Mouse (Mus musculus) hindbrain, embryonic 10.5 days (tissue): Measurements from ENCODE around the gene Zbtb44. TPM values are rescaled to one million over a fixed set of nuclear protein-coding genes. Genes with fewer than 3 reads are reported as not detected.

ENCODE experiments used
- DNase-seq: peaks from one replicate; pipeline ENCODE4 v3.0.0-alpha.2; 2017; ENCODE audit warnings: low spot score
- H3K27ac ChIP-seq: fragments of 300-500 bp; sonication (generic); 2 replicates; pipeline ENCODE4 v1.5.1; 2016; ENCODE audit warnings: mild to moderate bottlenecking, moderate library complexity
- H3K27me3 ChIP-seq: fragments of 300-500 bp; sonication (generic); 2 replicates; pipeline ENCODE4 v1.6.1; 2016; ENCODE audit warnings: mild to moderate bottlenecking; ENCODE audit not compliant: poor library complexity, insufficient read depth, severe bottlenecking
- H3K36me3 ChIP-seq: fragments of 300-500 bp; sonication (generic); 2 replicates; pipeline ENCODE4 v1.6.1; 2016; ENCODE audit warnings: mild to moderate bottlenecking, moderate library complexity
- H3K4me1 ChIP-seq: fragments of 300-500 bp; sonication (generic); replicated peaks from 2 replicates; pipeline ENCODE4 v1.6.1; 2016; ENCODE audit warnings: mild to moderate bottlenecking
- H3K4me3 ChIP-seq: fragments of 300-500 bp; sonication (generic); 2 replicates; pipeline ENCODE4 v1.5.1; 2016; ENCODE audit warnings: mild to moderate bottlenecking, moderate library complexity
- H3K9me3 ChIP-seq: fragments of 300-500 bp; sonication (generic); 2 replicates; pipeline ENCODE4 v1.6.1; 2016; ENCODE audit warnings: mild to moderate bottlenecking, moderate library complexity
- WGBS: fragments of 180-500 bp; shearing (Covaris S2); methylation state at CpG from one replicate; pipeline ENCODE4 v1.1.7; 2016; 5-methylcytosine and 5-hydroxymethylcytosine counted together
- polyA plus RNA-seq: library from polyadenylated mRNA; unstranded; fragments of >200 nt; fragmentation: Nextera tagmentation; extraction: Ambion mirVana; gene quantifications from 2 replicates; pipeline ENCODE4 v1.2.1, GENCODE M21; 2016

Gene Zbtb44
- polyA plus RNA-seq, 1 experiment from 2014 or later = 4.0 TPM

GRCm38 (mm10) chr9:31092833-31093195 is 62.4 kb downstream of the Zbtb44 start:
- no peak overlapping the region for H3K4me3 ChIP-seq

DNA sequence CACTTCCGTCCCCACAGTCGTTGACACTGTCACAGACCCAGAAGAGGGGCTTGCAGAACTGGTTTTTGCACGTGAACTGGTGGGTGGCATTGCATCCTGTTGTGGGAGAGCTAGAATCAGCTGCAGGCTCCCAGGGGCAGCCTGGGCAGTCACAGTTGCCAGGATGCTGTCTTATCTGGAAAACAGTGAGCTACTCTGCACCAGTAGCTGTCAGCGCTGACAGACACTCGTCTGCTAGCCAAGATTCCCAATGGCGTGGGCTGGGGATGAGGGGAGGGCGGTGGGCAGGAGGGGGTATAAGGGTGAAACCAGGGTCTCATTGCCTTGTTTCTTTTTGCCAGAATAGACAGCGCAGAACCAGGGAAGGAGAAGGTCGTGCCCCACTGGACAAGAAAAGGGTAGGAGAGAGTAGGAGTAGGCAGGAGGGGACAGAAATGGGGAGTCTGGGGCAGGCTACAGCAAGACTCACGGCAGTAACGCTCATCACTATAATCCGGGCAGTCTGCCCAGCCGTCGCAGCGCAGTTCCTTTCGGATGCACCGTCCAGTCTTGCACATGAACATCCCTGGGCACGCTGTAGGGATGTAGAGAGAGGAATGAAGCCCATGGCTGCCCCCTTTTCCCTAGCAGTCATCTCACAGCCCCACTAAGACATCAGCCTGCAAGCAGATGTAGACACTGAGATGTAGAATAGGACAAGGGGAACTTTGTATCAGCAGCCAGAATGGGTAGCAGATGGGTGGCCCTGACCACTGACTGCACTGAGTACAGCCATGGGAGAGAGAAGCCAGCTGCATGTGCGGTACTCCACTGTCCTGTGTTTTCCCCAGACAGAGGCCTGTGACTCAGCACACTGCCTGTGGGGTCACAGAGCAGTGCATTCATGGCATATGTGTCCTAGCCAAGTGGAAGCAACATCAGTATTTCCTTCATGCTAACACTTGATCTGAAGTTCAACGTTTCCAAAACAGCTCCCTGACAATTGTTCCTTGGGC is 66.9 kb downstream of the Zbtb44 start:
- DNase-seq = no peak
- Histone ChIP-seq H3K27me3 (no peaks in the 10 kb centered on the region), H3K4me1 (no peaks in the 10 kb centered on the region), H3K36me3 (no peaks in the 10 kb centered on the region), H3K27ac (no peak overlapping the region), H3K9me3 (no peaks in the 10 kb centered on the region), H3K4me3 (no peak overlapping the region)
- 78% methylated on average over 20 of the region's 20 CpGs for WGBS

More at GRCm38 (mm10) chr9:31092833-31093195, 62.4 kb downstream of the Zbtb44 start:
- no peaks in the 10 kb centered on the region for H3K9me3 ChIP-seq
- WGBS = 93% methylated on average over 10 of the region's 10 CpGs
- no peaks in the 10 kb centered on the region for H3K36me3 ChIP-seq
- no peaks in the 10 kb centered on the region for H3K4me1 ChIP-seq
- no peak for DNase-seq
- H3K27me3 ChIP-seq = no peaks in the 10 kb centered on the region
- H3K27ac ChIP-seq = no peak overlapping the region

DNA sequence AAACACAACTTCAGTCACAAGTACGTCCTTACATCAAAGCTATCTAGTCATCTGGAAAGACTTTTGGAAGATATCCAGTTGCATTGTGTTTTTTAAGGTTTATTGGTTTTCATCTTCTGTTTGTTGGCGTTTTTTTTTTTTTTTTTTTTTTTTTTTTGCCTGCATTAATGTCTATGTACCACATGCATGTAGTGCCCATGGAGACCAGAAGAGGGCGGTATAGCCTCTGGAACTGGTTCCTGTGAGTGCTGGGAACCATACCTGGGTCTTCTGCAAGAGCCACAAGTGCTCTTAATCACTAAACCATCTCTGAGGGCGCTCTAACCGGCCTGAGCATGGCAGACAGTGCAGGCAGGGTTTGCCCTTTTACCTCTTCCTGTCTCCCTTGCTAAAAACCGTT is 67.7 kb downstream of the Zbtb44 start:
- 77% methylated on average over 6 of the region's 6 CpGs for WGBS
- Histone ChIP-seq H3K4me3 (no peak overlapping the region), H3K27ac (no peak overlapping the region), H3K4me1 (no peaks in the 10 kb centered on the region), H3K36me3 (no peaks in the 10 kb centered on the region), H3K9me3 (no peaks in the 10 kb centered on the region), H3K27me3 (no peaks in the 10 kb centered on the region)
- no peak for DNase-seq

DNA sequence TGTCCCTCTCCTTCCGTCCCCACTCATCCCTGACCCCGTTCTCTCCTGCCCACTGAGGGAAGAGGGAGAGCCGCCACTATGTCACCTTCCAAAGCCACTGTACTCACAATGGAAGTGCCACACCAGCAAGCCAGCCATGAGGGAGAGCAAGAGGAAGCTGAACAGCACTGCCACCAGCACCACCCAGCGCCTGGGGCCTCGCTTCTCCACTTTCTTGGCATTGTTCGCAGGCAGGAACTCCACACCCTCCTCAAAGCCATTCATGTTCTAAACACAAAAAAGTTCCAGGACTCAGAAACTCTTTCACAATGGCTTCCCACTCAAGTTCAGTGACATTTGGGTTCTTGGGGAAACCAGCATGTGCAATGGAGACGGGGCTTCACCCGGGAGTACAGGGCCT is 78.0 kb downstream of the Zbtb44 start:
- H3K27ac ChIP-seq = no peak overlapping the region
- H3K4me3 ChIP-seq = no peak overlapping the region
- no peaks in the 10 kb centered on the region for H3K27me3 ChIP-seq
- no peaks in the 10 kb centered on the region for H3K4me1 ChIP-seq
- no peak for DNase-seq
- H3K9me3 ChIP-seq = no peaks in the 10 kb centered on the region
- 89% methylated on average over 8 of the region's 8 CpGs for WGBS
- no peaks in the 10 kb centered on the region for H3K36me3 ChIP-seq

GRCm38 (mm10) chr9:31115586-31115985 is 85.1 kb downstream of the Zbtb44 start:
- H3K4me3 ChIP-seq = no peak overlapping the region
- H3K9me3 ChIP-seq = no peaks in the 10 kb centered on the region
- DNase-seq = no peak

DNA sequence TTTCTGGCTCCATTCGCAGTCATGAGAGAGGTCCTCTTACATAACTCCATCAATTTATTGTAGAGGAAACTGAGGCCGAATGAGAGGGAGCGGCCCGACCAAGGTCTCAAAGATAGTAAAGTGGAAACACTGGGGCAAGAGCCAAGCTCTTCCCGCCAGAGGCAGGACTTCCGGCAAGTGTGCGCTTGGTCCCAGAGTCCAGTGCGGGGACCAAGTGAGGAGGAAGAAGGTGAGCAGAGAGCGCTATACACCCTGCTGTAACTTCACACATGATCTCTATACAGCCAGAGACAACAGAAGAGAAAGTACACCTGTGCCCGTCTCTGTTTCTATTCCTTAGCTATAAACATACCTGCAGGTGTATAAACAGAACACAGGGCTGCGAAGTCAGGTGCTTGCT is 86.6 kb downstream of the Zbtb44 start:
- H3K9me3 ChIP-seq = no peaks in the 10 kb centered on the region
- peaks cover 28% of the 10 kb centered on the region; the same call in 1 of the 2 replicates for H3K4me1 ChIP-seq
- H3K27ac ChIP-seq = no peak overlapping the region
- H3K27me3 ChIP-seq = no peaks in the 10 kb centered on the region
- no peak for DNase-seq
- no peak overlapping the region for H3K4me3 ChIP-seq
- no peaks in the 10 kb centered on the region for H3K36me3 ChIP-seq
- WGBS = 92% methylated on average over 11 of the region's 11 CpGs

More at GRCm38 (mm10) chr9:31115586-31115985, 85.1 kb downstream of the Zbtb44 start:
- H3K36me3 ChIP-seq = no peaks in the 10 kb centered on the region
- H3K4me1 ChIP-seq = peaks cover 19% of the 10 kb centered on the region; the same call in 1 of the 2 replicates
- no peak overlapping the region for H3K27ac ChIP-seq
- H3K27me3 ChIP-seq = no peaks in the 10 kb centered on the region

GRCm38 (mm10) chr9:31117488-31117887 is 87.0 kb downstream of the Zbtb44 start:
- no peaks in the 10 kb centered on the region for H3K9me3 ChIP-seq

DNA sequence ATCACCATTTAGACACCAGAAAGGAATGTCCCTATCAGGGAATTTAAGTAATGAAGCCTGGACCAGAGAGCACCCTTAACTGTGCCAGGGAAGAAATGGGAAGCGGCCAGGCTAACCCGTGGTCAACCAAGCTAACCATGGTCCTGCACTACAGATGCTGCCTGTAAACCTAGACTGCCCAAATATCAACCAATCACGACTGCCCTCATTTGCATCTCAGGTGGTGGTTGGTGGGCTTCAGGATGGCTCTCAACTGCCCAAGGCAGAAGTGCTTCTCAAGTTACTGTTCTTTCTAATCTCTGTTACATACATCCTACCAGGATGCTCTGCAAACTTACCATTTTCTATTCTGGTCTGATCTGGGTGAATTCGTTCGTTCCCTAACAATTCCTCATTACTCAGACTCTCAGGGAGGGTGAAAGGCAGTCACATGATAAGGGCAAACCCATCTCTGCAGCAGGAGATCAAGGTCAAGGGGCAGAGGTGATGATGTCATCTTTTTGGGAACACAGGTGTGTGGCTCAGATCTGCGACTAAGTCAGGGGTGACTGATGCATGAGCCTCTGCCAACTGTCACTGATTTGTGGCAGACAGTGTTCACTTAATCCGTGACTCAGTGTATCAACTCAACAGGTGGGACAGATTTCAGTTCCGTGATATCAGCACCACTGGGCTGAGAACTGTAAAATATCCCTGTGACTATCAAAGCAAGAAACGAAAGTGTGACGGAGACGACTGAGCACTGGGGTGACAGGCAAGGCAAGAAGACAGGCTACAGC is 88.3 kb downstream of the Zbtb44 start:
- Histone ChIP-seq H3K27me3 (no peaks in the 10 kb centered on the region), H3K4me3 (no peak overlapping the region), H3K4me1 (peaks cover 28% of the 10 kb centered on the region; the same call in 1 of the 2 replicates), H3K36me3 (no peaks in the 10 kb centered on the region), H3K9me3 (no peaks in the 10 kb centered on the region), H3K27ac (no peak overlapping the region)
- WGBS = 41% methylated on average over 11 of the region's 11 CpGs
- DNase-seq = peak; percentile 48

More at GRCm38 (mm10) chr9:31117488-31117887, 87.0 kb downstream of the Zbtb44 start:
- Histone ChIP-seq H3K27me3 (no peaks in the 10 kb centered on the region), H3K4me1 (peaks cover 28% of the 10 kb centered on the region; the same call in 1 of the 2 replicates), H3K4me3 (no peak overlapping the region), H3K27ac (no peak overlapping the region), H3K36me3 (no peaks in the 10 kb centered on the region)
- 79% methylated on average over 6 of the region's 6 CpGs for WGBS
- DNase-seq = no peak

DNA sequence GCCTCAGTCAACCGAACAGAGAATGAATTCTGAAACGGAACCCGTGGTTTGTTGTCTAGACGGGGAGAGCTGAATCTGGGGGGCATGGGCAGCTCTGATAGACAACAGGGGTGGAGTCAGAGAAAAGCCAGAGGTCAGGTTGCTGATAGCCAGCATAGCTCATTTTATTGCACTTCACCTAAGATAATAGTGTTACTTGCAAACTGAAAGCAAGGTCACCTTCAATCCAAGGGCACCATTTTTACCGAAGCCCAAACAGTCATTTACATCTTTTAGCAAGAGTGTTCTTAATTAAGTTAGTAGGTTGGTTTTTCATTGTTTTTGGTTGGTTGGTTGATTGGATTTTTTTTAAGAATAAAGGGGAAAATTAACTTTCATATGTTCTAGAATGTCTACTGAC is 89.0 kb downstream of the Zbtb44 start:
- no peak overlapping the region for H3K27ac ChIP-seq

GRCm38 (mm10) chr9:31119882-31120532 is 89.6 kb downstream of the Zbtb44 start:
- DNase-seq = no peak
- Histone ChIP-seq H3K36me3 (no peaks in the 10 kb centered on the region), H3K4me1 (peaks cover 28% of the 10 kb centered on the region; the same call in 1 of the 2 replicates), H3K4me3 (no peak overlapping the region), H3K27me3 (no peaks in the 10 kb centered on the region), H3K27ac (no peak overlapping the region), H3K9me3 (no peaks in the 10 kb centered on the region)
- 66% methylated on average over 11 of the region's 11 CpGs for WGBS

More for the DNA sequence above, 89.0 kb downstream of the Zbtb44 start:
- H3K36me3 ChIP-seq = no peaks in the 10 kb centered on the region
- no peak for DNase-seq
- WGBS = 80% methylated on average over 5 of the region's 5 CpGs
- peaks cover 28% of the 10 kb centered on the region; the same call in 1 of the 2 replicates for H3K4me1 ChIP-seq
- H3K4me3 ChIP-seq = no peak overlapping the region
- no peaks in the 10 kb centered on the region for H3K27me3 ChIP-seq
- H3K9me3 ChIP-seq = no peaks in the 10 kb centered on the region

DNA sequence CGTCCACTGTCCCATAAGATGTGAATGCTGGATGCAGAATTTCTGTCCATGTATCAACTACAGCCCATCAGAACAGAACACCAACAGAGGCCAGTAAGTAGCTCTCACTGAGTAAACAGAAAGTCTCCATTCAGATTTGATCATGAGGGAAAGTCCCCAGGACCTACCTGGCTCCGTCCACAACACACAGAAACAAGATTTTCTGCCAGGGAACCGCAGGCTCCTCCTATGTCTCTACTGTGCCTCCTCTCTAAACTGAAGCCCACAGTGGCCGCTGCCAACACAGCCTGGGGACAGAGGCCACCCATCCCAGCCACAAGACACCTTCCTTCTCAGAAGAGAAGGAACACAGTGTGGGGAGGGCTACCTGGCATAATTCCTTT is 90.1 kb downstream of the Zbtb44 start:
- no peaks in the 10 kb centered on the region for H3K27me3 ChIP-seq
- no peak for DNase-seq
- no peaks in the 10 kb centered on the region for H3K9me3 ChIP-seq
- peaks cover 28% of the 10 kb centered on the region; the same call in 1 of the 2 replicates for H3K4me1 ChIP-seq
- 74% methylated on average over 4 of the region's 4 CpGs for WGBS
- H3K27ac ChIP-seq = no peak overlapping the region
- no peaks in the 10 kb centered on the region for H3K36me3 ChIP-seq
- no peak overlapping the region for H3K4me3 ChIP-seq

DNA sequence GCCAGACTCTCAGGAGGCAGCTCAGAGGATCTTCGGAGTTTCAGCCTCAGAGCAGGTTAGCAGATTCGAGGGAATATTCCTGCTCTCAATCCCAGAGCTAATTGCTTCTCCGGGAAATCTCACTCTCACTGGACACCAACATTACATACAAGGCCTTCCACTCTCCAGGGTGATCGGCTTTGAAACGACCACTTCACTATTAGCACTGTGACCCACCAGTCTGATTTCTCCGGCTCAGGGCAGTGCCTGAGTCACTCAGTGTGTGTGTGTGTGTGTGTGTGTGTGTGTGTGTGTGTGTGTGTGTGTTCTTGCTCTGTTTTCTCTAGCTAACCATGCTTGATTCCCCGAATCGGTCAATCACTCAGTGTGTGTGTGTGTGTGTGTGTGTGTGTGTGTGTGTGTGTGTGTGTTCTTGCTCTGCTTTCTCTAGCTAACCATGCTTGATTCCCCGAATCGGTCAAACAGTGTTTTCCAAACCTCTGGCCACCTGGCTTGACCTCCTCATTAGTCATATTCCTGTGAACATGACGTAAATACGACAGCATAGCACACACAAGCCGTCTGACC is 92.1 kb downstream of the Zbtb44 start:
- Histone ChIP-seq H3K9me3 (no peaks in the 10 kb centered on the region), H3K4me1 (peaks cover 28% of the 10 kb centered on the region; the same call in 1 of the 2 replicates), H3K36me3 (no peaks in the 10 kb centered on the region), H3K27me3 (no peaks in the 10 kb centered on the region), H3K4me3 (no peak overlapping the region), H3K27ac (no peak overlapping the region)
- DNase-seq = no peak
- WGBS = 82% methylated on average over 13 of the region's 13 CpGs
